Mouse (Mus musculus) CD4-positive, CD25-positive, alpha-beta regulatory T cell (primary cell): ENCODE results near the gene Mgst2. TPM values are rescaled to one million over a fixed set of nuclear protein-coding genes. Genes with fewer than 3 reads are reported as not detected.

Source experiments
- polyA plus RNA-seq: library from polyadenylated mRNA; unstranded; fragments of 100-300 nt; shearing (Covaris generic); gene quantifications from one replicate; pipeline ENCODE4 v1.2.1, GENCODE M21; 2017

The Mgst2 gene
- 190 TPM for polyA plus RNA-seq

DNA sequence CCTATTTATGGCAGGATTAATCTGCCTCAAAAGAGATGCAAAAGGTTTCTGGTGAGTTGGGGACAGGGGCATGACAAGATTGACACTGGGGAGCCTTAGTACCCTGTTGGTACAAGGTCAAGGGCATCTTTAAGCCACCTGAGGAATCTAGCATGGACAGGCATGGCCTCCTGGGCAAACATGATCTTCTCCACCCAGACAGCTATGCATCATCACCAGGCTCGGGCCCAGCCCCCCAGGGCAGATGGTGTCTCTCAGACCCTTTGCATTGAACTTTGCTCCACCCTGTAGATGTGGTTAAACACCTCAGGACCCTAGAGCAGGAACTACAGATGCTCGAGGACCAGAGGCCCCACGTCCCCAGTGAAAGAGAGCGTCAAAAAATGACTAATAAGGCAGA lies at the start of gene Mgst2:
Gene Mgst2 (plus strand): TSS at position 301 of the 400 bp plus-strand sequence.

Other genes starting within 250 kb of the Mgst2 start
- gene Naa15, start 245.2 kb upstream of the Mgst2 start, polyA plus RNA-seq = 83.8 TPM
- gene Rab33b, start 176.4 kb upstream of the Mgst2 start, polyA plus RNA-seq = 32.2 TPM
- 9.6 TPM for gene Setd7, start 99.5 kb upstream of the Mgst2 start, polyA plus RNA-seq